Mouse (Mus musculus): ENCODE measurements around the gene Cfap299. TPM values are rescaled to one million over a fixed set of nuclear protein-coding genes. Genes with fewer than 3 reads are reported as not detected.

Cfap299 gene
- polyA plus RNA-seq, 1 experiment from 2014 or later = 0.55 TPM

DNA sequence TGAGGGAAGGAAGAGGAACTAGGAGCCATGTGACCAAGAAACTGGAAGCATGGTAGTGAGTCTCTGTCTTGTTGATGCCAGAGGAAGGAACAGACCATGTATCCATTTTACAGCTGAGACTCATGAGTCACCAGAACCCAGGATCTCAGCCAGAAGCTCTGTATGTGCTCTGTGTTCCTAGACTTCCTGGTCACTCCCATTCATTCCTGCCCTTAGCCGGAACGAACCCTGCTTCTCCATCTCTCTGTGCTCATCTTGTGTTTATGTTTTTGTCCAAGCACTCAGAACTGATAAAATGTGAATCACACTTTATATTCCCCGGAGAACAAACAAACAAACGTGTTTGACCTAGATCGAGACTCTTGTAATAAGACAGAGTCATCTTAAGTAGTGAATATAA lies 36.2 kb downstream of the Cfap299 start:
- 72% methylated on average over 5 of the region's 5 CpGs for WGBS
- ATAC-seq (replicated peaks; ENCODE audit: extremely low read depth, insufficient read depth, low FRiP score) = no peak

DNA sequence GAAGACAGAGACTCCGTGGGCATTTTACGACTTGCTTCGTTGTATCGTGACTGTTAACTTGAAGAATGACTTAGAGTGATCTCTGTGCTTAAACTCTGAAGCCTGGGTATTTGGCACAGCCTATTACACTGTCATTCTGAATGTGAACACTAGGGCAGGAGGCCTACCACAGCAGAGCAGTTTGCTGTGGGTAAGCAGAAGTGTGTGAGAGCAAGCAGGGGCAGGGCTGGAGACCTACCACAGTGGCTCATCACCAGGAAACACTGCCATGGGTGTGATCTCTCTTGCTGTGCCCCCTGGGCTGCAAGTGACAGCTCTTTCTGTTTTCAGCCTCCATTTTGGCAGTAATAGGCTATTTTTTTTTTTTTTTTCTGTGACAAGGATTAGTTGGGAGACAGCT lies 39.7 kb downstream of the Cfap299 start:
- H3K4me2 ChIP-seq (ENCODE audit: low read depth, low read length) = no peak overlapping the region
- H3K9ac ChIP-seq (ENCODE audit: low read length) = no peak overlapping the region
- no peak overlapping the region for H3K27ac ChIP-seq (ENCODE audit: low read length)
- no peaks in the 10 kb centered on the region for H3K36me3 ChIP-seq (ENCODE audit: control insufficient read depth, insufficient read depth)
- H3K4me3 ChIP-seq (ENCODE audit: low read length) = no peak overlapping the region
- no peaks in the 10 kb centered on the region for H3K4me1 ChIP-seq (ENCODE audit: control insufficient read depth, insufficient read depth, low read length)
- H3K9me3 ChIP-seq (replicated peaks; ENCODE audit: control insufficient read depth, low read length) = no peaks in the 10 kb centered on the region
- H3K27me3 ChIP-seq (ENCODE audit: control insufficient read depth, insufficient read depth, low read length) = no peaks in the 10 kb centered on the region
- WGBS = 54% methylated on average over 4 of the region's 4 CpGs
- ATAC-seq (replicated peaks; ENCODE audit: extremely low read depth, insufficient read depth, low FRiP score) = no peak

More for the DNA sequence above, 36.2 kb downstream of the Cfap299 start:
- Histone ChIP-seq H3K36me3 (ENCODE audit: control insufficient read depth, insufficient read depth) (no peaks in the 10 kb centered on the region), H3K4me3 (ENCODE audit: low read length) (no peak overlapping the region), H3K27me3 (ENCODE audit: control insufficient read depth, insufficient read depth, low read length) (no peaks in the 10 kb centered on the region), H3K4me1 (ENCODE audit: control insufficient read depth, insufficient read depth, low read length) (no peaks in the 10 kb centered on the region), H3K4me2 (ENCODE audit: low read depth, low read length) (no peak overlapping the region), H3K9ac (ENCODE audit: low read length) (no peak overlapping the region), H3K27ac (ENCODE audit: low read length) (no peak overlapping the region), H3K9me3 (replicated peaks; ENCODE audit: control insufficient read depth, low read length) (no peaks in the 10 kb centered on the region)

- Histone ChIP-seq H3K9me3 (replicated peaks; ENCODE audit: control insufficient read depth, low read length) (no peaks in the 10 kb centered on the region), H3K4me2 (ENCODE audit: low read depth, low read length) (no peak overlapping the region), H3K27me3 (ENCODE audit: control insufficient read depth, insufficient read depth, low read length) (no peaks in the 10 kb centered on the region), H3K4me1 (ENCODE audit: control insufficient read depth, insufficient read depth, low read length) (no peaks in the 10 kb centered on the region), H3K4me3 (ENCODE audit: low read length) (no peak overlapping the region), H3K9ac (ENCODE audit: low read length) (no peak overlapping the region), H3K36me3 (ENCODE audit: control insufficient read depth, insufficient read depth) (no peaks in the 10 kb centered on the region), H3K27ac (ENCODE audit: low read length) (no peak overlapping the region)
- 55% methylated on average over 7 of the region's 7 CpGs for WGBS
- no peak for ATAC-seq (replicated peaks; ENCODE audit: extremely low read depth, insufficient read depth, low FRiP score)
Observed at GRCm38 (mm10) chr5:98369426-98369825, 40.3 kb downstream of the Cfap299 start.

- Histone ChIP-seq H3K4me1 (ENCODE audit: control insufficient read depth, insufficient read depth, low read length) (no peaks in the 10 kb centered on the region), H3K27me3 (ENCODE audit: control insufficient read depth, insufficient read depth, low read length) (no peaks in the 10 kb centered on the region), H3K36me3 (ENCODE audit: control insufficient read depth, insufficient read depth) (no peaks in the 10 kb centered on the region), H3K27ac (ENCODE audit: low read length) (no peak overlapping the region), H3K4me2 (ENCODE audit: low read depth, low read length) (no peak overlapping the region), H3K4me3 (ENCODE audit: low read length) (no peak overlapping the region), H3K9ac (ENCODE audit: low read length) (no peak overlapping the region), H3K9me3 (replicated peaks; ENCODE audit: control insufficient read depth, low read length) (no peaks in the 10 kb centered on the region)
- ATAC-seq (replicated peaks; ENCODE audit: extremely low read depth, insufficient read depth, low FRiP score) = no peak
- 72% methylated on average over 8 of the region's 8 CpGs for WGBS
Observed at GRCm38 (mm10) chr5:98376058-98376798, 47.1 kb downstream of the Cfap299 start.

DNA sequence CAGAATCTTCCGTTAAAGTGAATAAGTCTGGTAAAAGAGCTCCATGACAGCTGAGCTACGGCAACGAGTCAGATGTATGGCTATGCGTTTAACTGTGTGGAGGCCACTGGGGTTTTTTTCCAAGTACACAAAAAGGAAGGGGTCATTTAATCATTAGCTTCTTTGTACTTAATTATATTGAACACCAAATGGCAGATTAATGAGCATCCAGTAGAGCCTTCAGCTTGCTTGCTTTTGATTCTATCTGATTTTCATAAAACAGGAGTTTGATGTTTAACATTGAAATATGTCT lies 47.6 kb downstream of the Cfap299 start:
- WGBS = 87% methylated on average over 4 of the region's 4 CpGs
- Histone ChIP-seq H3K4me1 (ENCODE audit: control insufficient read depth, insufficient read depth, low read length) (no peaks in the 10 kb centered on the region), H3K27ac (ENCODE audit: low read length) (no peak overlapping the region), H3K4me2 (ENCODE audit: low read depth, low read length) (no peak overlapping the region), H3K27me3 (ENCODE audit: control insufficient read depth, insufficient read depth, low read length) (no peaks in the 10 kb centered on the region), H3K4me3 (ENCODE audit: low read length) (no peak overlapping the region), H3K9ac (ENCODE audit: low read length) (no peak overlapping the region), H3K9me3 (replicated peaks; ENCODE audit: control insufficient read depth, low read length) (no peaks in the 10 kb centered on the region), H3K36me3 (ENCODE audit: control insufficient read depth, insufficient read depth) (no peaks in the 10 kb centered on the region)
- ATAC-seq (replicated peaks; ENCODE audit: extremely low read depth, insufficient read depth, low FRiP score) = no peak

DNA sequence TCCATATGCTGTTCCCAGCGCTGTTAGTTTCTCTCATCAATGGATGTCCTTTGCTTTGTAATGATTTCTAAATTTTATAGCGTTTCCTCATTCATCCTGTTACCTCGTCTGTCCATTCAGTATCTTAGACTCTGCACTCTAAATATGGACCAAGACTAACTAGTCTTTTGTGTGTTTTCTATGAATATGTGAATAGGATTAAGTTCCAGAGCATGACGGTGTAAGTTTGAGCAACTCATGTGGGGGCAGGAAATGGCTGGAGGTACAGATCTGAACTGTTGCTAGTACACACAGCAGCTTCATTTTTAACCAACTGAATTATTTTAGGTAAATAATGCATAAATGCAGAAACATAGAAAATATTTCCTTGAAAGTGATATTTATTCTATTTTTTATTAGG lies 51.3 kb downstream of the Cfap299 start:
- Histone ChIP-seq H3K27me3 (ENCODE audit: control insufficient read depth, insufficient read depth, low read length) (no peaks in the 10 kb centered on the region), H3K9ac (ENCODE audit: low read length) (no peak overlapping the region), H3K36me3 (ENCODE audit: control insufficient read depth, insufficient read depth) (no peaks in the 10 kb centered on the region), H3K9me3 (replicated peaks; ENCODE audit: control insufficient read depth, low read length) (no peaks in the 10 kb centered on the region), H3K4me2 (ENCODE audit: low read depth, low read length) (no peak overlapping the region), H3K4me3 (ENCODE audit: low read length) (no peak overlapping the region), H3K27ac (ENCODE audit: low read length) (no peak overlapping the region), H3K4me1 (ENCODE audit: control insufficient read depth, insufficient read depth, low read length) (no peaks in the 10 kb centered on the region)
- 85% methylated on average over 4 of the region's 4 CpGs for whole genome bisulfite sequencing
- ATAC-seq (replicated peaks; ENCODE audit: extremely low read depth, insufficient read depth, low FRiP score) = no peak

- H3K9ac ChIP-seq (ENCODE audit: low read length) = no peak overlapping the region
- H3K4me2 ChIP-seq (ENCODE audit: low read depth, low read length) = no peak overlapping the region
- no peaks in the 10 kb centered on the region for H3K4me1 ChIP-seq (ENCODE audit: control insufficient read depth, insufficient read depth, low read length)
- no peak overlapping the region for H3K4me3 ChIP-seq (ENCODE audit: low read length)
- H3K9me3 ChIP-seq (replicated peaks; ENCODE audit: control insufficient read depth, low read length) = no peaks in the 10 kb centered on the region
- WGBS = 47% methylated on average over 3 of the region's 3 CpGs
- ATAC-seq (replicated peaks; ENCODE audit: extremely low read depth, insufficient read depth, low FRiP score) = no peak
- no peaks in the 10 kb centered on the region for H3K36me3 ChIP-seq (ENCODE audit: control insufficient read depth, insufficient read depth)
- no peaks in the 10 kb centered on the region for H3K27me3 ChIP-seq (ENCODE audit: control insufficient read depth, insufficient read depth, low read length)
- no peak overlapping the region for H3K27ac ChIP-seq (ENCODE audit: low read length)
Observed at GRCm38 (mm10) chr5:98387054-98387453, 58.0 kb downstream of the Cfap299 start.

GRCm38 (mm10) chr5:98402165-98402564 lies 73.1 kb downstream of the Cfap299 start:
- ATAC-seq (replicated peaks; ENCODE audit: extremely low read depth, insufficient read depth, low FRiP score) = no peak
- Histone ChIP-seq H3K4me3 (ENCODE audit: low read length) (no peak overlapping the region), H3K9me3 (replicated peaks; ENCODE audit: control insufficient read depth, low read length) (no peaks in the 10 kb centered on the region), H3K4me1 (ENCODE audit: control insufficient read depth, insufficient read depth, low read length) (no peaks in the 10 kb centered on the region), H3K27ac (ENCODE audit: low read length) (no peak overlapping the region), H3K4me2 (ENCODE audit: low read depth, low read length) (no peak overlapping the region), H3K27me3 (ENCODE audit: control insufficient read depth, insufficient read depth, low read length) (no peaks in the 10 kb centered on the region), H3K9ac (ENCODE audit: low read length) (no peak overlapping the region), H3K36me3 (ENCODE audit: control insufficient read depth, insufficient read depth) (no peaks in the 10 kb centered on the region)
- 63% methylated on average over 1 of the region's 1 CpGs for WGBS

DNA sequence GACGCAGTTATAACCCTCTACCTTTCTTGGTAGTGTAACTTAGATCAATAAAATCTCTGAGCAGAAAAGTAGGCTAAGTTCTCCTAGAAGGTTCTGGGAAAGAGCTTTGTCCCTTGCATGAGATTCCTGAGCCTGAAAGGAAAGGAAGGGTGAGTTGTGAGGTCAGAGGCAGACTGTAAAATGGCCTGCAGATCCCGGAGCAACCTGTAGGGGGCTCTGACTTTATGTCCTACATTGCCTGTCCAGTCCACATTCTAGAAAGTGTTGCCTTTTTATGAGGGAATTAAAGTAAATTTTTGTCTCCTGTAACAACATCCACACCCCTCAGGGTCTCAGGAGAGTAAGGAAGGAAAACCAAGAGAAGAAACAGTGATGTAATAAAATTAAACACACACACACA lies 81.0 kb downstream of the Cfap299 start:
- no peak for ATAC-seq (replicated peaks; ENCODE audit: extremely low read depth, insufficient read depth, low FRiP score)
- WGBS = 54% methylated on average over 2 of the region's 2 CpGs
- no peaks in the 10 kb centered on the region for H3K9me3 ChIP-seq (replicated peaks; ENCODE audit: control insufficient read depth, low read length)
- H3K4me1 ChIP-seq (ENCODE audit: control insufficient read depth, insufficient read depth, low read length) = no peaks in the 10 kb centered on the region
- H3K4me2 ChIP-seq (ENCODE audit: low read depth, low read length) = no peak overlapping the region
- no peak overlapping the region for H3K27ac ChIP-seq (ENCODE audit: low read length)
- H3K4me3 ChIP-seq (ENCODE audit: low read length) = no peak overlapping the region
- H3K9ac ChIP-seq (ENCODE audit: low read length) = no peak overlapping the region
- no peaks in the 10 kb centered on the region for H3K36me3 ChIP-seq (ENCODE audit: control insufficient read depth, insufficient read depth)
- no peaks in the 10 kb centered on the region for H3K27me3 ChIP-seq (ENCODE audit: control insufficient read depth, insufficient read depth, low read length)

Measured in heart, embryonic 16.5 days (tissue).